Mouse (Mus musculus) limb, embryonic 12.5 days (tissue): ENCODE data around the gene Gm28053. TPM values are rescaled to one million over a fixed set of nuclear protein-coding genes. Genes with fewer than 3 reads are reported as not detected.
A peak's percentile ranks its signal among the peaks of the same experiment; 100 is the strongest.

Experiments
- ATAC-seq: fragments of 200-750 bp; cut with Nextera tagmentation; 2 replicates; pipeline ENCODE4 v1.8.0; 2017; ENCODE audit warnings: low read depth, moderate TSS enrichment; ENCODE audit not compliant: insufficient number of reproducible peaks, insufficient read depth, low FRiP score, low TSS enrichment
- H3K27ac ChIP-seq: fragments of 300-500 bp; sonication (generic); 2 replicates; pipeline ENCODE4 v1.5.1; 2016; ENCODE audit warnings: mild to moderate bottlenecking, moderate library complexity
- H3K27me3 ChIP-seq: fragments of 300-500 bp; sonication (generic); 2 replicates; pipeline ENCODE4 v1.6.1; 2016; ENCODE audit warnings: mild to moderate bottlenecking, moderate library complexity
- H3K36me3 ChIP-seq: fragments of 300-500 bp; sonication (generic); 2 replicates; pipeline ENCODE4 v1.6.1; 2016; ENCODE audit warnings: mild to moderate bottlenecking, moderate library complexity
- H3K4me1 ChIP-seq: fragments of 300-500 bp; sonication (generic); replicated peaks from 2 replicates; pipeline ENCODE4 v1.6.1; 2016
- H3K4me2 ChIP-seq: fragments of 300-500 bp; sonication (generic); 2 replicates; pipeline ENCODE4 v1.6.1; 2016; ENCODE audit warnings: mild to moderate bottlenecking, moderate library complexity
- H3K4me3 ChIP-seq: fragments of 300-500 bp; sonication (generic); replicated peaks from 2 replicates; pipeline ENCODE4 v1.5.1; 2016; ENCODE audit warnings: mild to moderate bottlenecking
- H3K9ac ChIP-seq: fragments of 300-500 bp; sonication (generic); replicated peaks from 2 replicates; pipeline ENCODE4 v1.6.1; 2016; ENCODE audit warnings: mild to moderate bottlenecking, moderate library complexity
- H3K9me3 ChIP-seq: fragments of 300-500 bp; sonication (generic); 2 replicates; pipeline ENCODE4 v1.6.1; 2016; ENCODE audit warnings: mild to moderate bottlenecking, moderate library complexity
- WGBS: fragments of 180-500 bp; shearing (Covaris S2); methylation state at CpG from one replicate; pipeline ENCODE4 v1.1.7; 2016; 5-methylcytosine and 5-hydroxymethylcytosine counted together
- polyA plus RNA-seq: library from polyadenylated mRNA; unstranded; fragments of >200 nt; fragmentation: Nextera tagmentation; extraction: Ambion mirVana; gene quantifications from 2 replicates; pipeline ENCODE4 v1.2.1, GENCODE M21; 2016

Gene Gm28053
- polyA plus RNA-seq, 1 experiment from 2014 or later: 1.6 TPM

- Histone ChIP-seq H3K9me3 (0 out of 2 replicates have a peak, but pooled peaks cover 6% of the 10 kb centered on the region), H3K27me3 (no peaks in the 10 kb centered on the region), H3K9ac (no peak overlapping the region), H3K4me1 (no peaks in the 10 kb centered on the region), H3K4me2 (no peak overlapping the region), H3K36me3 (no peaks in the 10 kb centered on the region), H3K4me3 (no peak overlapping the region), H3K27ac (no peak overlapping the region)
- WGBS: 58% methylated on average over 1 of the region's 1 CpGs
- ATAC-seq: no peak
These were observed 20.9 kb upstream of the Gm28053 start for GRCm38 (mm10) chr6:48697555-48697930.

GRCm38 (mm10) chr6:48698066-48698856 is 20.1 kb upstream of the Gm28053 start:
- no peaks in the 10 kb centered on the region for H3K36me3 ChIP-seq
- no peak overlapping the region for H3K27ac ChIP-seq
- 85% methylated on average over 7 of the region's 7 CpGs for WGBS
- H3K4me2 ChIP-seq: no peak overlapping the region
- H3K27me3 ChIP-seq: no peaks in the 10 kb centered on the region
- 0 out of 2 replicates have a peak, but pooled peaks cover 6% of the 10 kb centered on the region for H3K9me3 ChIP-seq
- H3K4me3 ChIP-seq: no peak overlapping the region
- ATAC-seq: no peak
- H3K4me1 ChIP-seq: no peaks in the 10 kb centered on the region
- no peak overlapping the region for H3K9ac ChIP-seq

GRCm38 (mm10) chr6:48698888-48699287 is 19.5 kb upstream of the Gm28053 start:
- H3K9me3 ChIP-seq: 0 out of 2 replicates have a peak, but pooled peaks cover 6% of the 10 kb centered on the region
- no peak overlapping the region for H3K4me2 ChIP-seq
- H3K4me1 ChIP-seq: no peaks in the 10 kb centered on the region
- no peak for ATAC-seq
- H3K4me3 ChIP-seq: no peak overlapping the region
- WGBS: 83% methylated on average over 3 of the region's 3 CpGs
- H3K27me3 ChIP-seq: no peaks in the 10 kb centered on the region
- H3K9ac ChIP-seq: no peak overlapping the region
- no peak overlapping the region for H3K27ac ChIP-seq
- H3K36me3 ChIP-seq: no peaks in the 10 kb centered on the region

GRCm38 (mm10) chr6:48700251-48701075 is 17.9 kb upstream of the Gm28053 start:
- H3K9ac ChIP-seq: no peak overlapping the region
- H3K4me1 ChIP-seq: no peaks in the 10 kb centered on the region
- WGBS: 55% methylated on average over 5 of the region's 5 CpGs
- H3K4me3 ChIP-seq: no peak overlapping the region
- H3K27me3 ChIP-seq: no peaks in the 10 kb centered on the region
- no peaks in the 10 kb centered on the region for H3K9me3 ChIP-seq
- ATAC-seq: no peak
- H3K27ac ChIP-seq: no peak overlapping the region
- H3K36me3 ChIP-seq: no peaks in the 10 kb centered on the region
- H3K4me2 ChIP-seq: no peak overlapping the region

GRCm38 (mm10) chr6:48702146-48702545 is 16.3 kb upstream of the Gm28053 start:
- H3K4me3 ChIP-seq: no peak overlapping the region

GRCm38 (mm10) chr6:48702601-48703000 is 15.8 kb upstream of the Gm28053 start:
- Histone ChIP-seq H3K9me3 (no peaks in the 10 kb centered on the region), H3K4me3 (no peak overlapping the region), H3K27ac (no peak overlapping the region), H3K27me3 (no peaks in the 10 kb centered on the region), H3K4me2 (no peak overlapping the region), H3K4me1 (no peaks in the 10 kb centered on the region), H3K36me3 (no peaks in the 10 kb centered on the region), H3K9ac (no peak overlapping the region)
- ATAC-seq: no peak
- WGBS: 69% methylated on average over 5 of the region's 5 CpGs

More at GRCm38 (mm10) chr6:48702146-48702545, 16.3 kb upstream of the Gm28053 start:
- H3K9ac ChIP-seq: no peak overlapping the region
- H3K4me1 ChIP-seq: no peaks in the 10 kb centered on the region
- H3K36me3 ChIP-seq: no peaks in the 10 kb centered on the region
- no peak for ATAC-seq
- H3K27me3 ChIP-seq: no peaks in the 10 kb centered on the region
- WGBS: 90% methylated on average over 7 of the region's 7 CpGs
- no peaks in the 10 kb centered on the region for H3K9me3 ChIP-seq
- H3K27ac ChIP-seq: no peak overlapping the region
- no peak overlapping the region for H3K4me2 ChIP-seq

GRCm38 (mm10) chr6:48704146-48704545 is 14.3 kb upstream of the Gm28053 start:
- no peaks in the 10 kb centered on the region for H3K9me3 ChIP-seq
- H3K4me3 ChIP-seq: no peak overlapping the region
- H3K4me1 ChIP-seq: no peaks in the 10 kb centered on the region
- no peaks in the 10 kb centered on the region for H3K36me3 ChIP-seq
- no peak overlapping the region for H3K9ac ChIP-seq
- ATAC-seq: no peak
- H3K4me2 ChIP-seq: no peak overlapping the region
- no peaks in the 10 kb centered on the region for H3K27me3 ChIP-seq
- no peak overlapping the region for H3K27ac ChIP-seq

GRCm38 (mm10) chr6:48706130-48706529 is 12.3 kb upstream of the Gm28053 start:
- Histone ChIP-seq H3K4me3 (no peak overlapping the region), H3K36me3 (no peaks in the 10 kb centered on the region), H3K4me2 (no peak overlapping the region; the same call in 1 of the 2 replicates), H3K27ac (no peak overlapping the region), H3K9me3 (no peaks in the 10 kb centered on the region), H3K4me1 (no peaks in the 10 kb centered on the region), H3K27me3 (no peaks in the 10 kb centered on the region), H3K9ac (no peak overlapping the region)
- 67% methylated on average over 3 of the region's 3 CpGs for WGBS
- ATAC-seq: no peak

- no peak overlapping the region for H3K27ac ChIP-seq
- peaks cover 2% of the 10 kb centered on the region for H3K4me1 ChIP-seq
- H3K4me3 ChIP-seq: no peak overlapping the region
- H3K27me3 ChIP-seq: no peaks in the 10 kb centered on the region
- H3K9me3 ChIP-seq: no peaks in the 10 kb centered on the region
- no peak overlapping the region for H3K4me2 ChIP-seq
- H3K36me3 ChIP-seq: no peaks in the 10 kb centered on the region
- no peak for ATAC-seq
- no peak overlapping the region for H3K9ac ChIP-seq
- 89% methylated on average over 4 of the region's 4 CpGs for WGBS
These were observed 1.9 kb downstream of the Gm28053 start for GRCm38 (mm10) chr6:48720326-48720725.

DNA sequence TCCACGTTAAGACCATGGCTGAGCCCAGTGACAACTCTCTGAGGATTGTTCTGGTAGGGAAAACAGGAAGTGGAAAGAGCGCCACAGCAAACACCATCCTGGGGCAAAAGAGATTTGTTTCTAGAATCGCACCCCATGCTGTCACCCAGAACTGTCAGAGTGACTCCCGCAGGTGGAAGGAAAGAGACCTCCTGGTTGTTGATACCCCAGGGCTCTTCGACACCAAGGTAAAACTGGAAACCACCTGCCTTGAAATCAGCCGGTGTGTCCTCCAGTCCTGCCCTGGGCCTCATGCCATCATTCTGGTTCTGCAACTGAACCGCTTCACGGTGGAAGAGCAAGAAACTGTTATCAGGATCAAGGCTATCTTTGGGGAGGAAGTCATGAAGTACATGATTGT is 5.1 kb downstream of the Gm28053 start:
- no peaks in the 10 kb centered on the region for H3K36me3 ChIP-seq
- H3K9ac ChIP-seq: no peak overlapping the region
- peaks cover 10% of the 10 kb centered on the region for H3K4me1 ChIP-seq
- WGBS: 84% methylated on average over 8 of the region's 8 CpGs
- H3K4me3 ChIP-seq: no peak overlapping the region
- no peak overlapping the region for H3K4me2 ChIP-seq
- no peaks in the 10 kb centered on the region for H3K27me3 ChIP-seq
- H3K27ac ChIP-seq: no peak overlapping the region
- H3K9me3 ChIP-seq: no peaks in the 10 kb centered on the region
- no peak for ATAC-seq

GRCm38 (mm10) chr6:48725476-48725875 is 7.1 kb downstream of the Gm28053 start:
- no peaks in the 10 kb centered on the region for H3K27me3 ChIP-seq
- H3K36me3 ChIP-seq: no peaks in the 10 kb centered on the region
- H3K4me1 ChIP-seq: peaks cover 10% of the 10 kb centered on the region
- no peaks in the 10 kb centered on the region for H3K9me3 ChIP-seq
- WGBS: 29% methylated on average over 1 of the region's 1 CpGs
- ATAC-seq: peak; percentile 68; the same call in 1 of the 2 replicates
- H3K27ac ChIP-seq: no peak overlapping the region
- H3K9ac ChIP-seq: no peak overlapping the region
- H3K4me2 ChIP-seq: 0 out of 2 replicates have a peak overlapping the region, but pooled peaks have one; percentile 4
- H3K4me3 ChIP-seq: no peak overlapping the region
